Mouse (Mus musculus) neural tube, embryonic 11.5 days (tissue): ENCODE data around the gene Gm29427. TPM values are rescaled to one million over a fixed set of nuclear protein-coding genes. Genes with fewer than 3 reads are reported as not detected.

Experiments used
- ATAC-seq: fragments of 200-750 bp; cut with Nextera tagmentation; 2 replicates; pipeline ENCODE4 v1.8.0; 2017; ENCODE audit warnings: moderate number of reproducible peaks, mild to moderate bottlenecking, moderate TSS enrichment, moderate library complexity; ENCODE audit not compliant: insufficient read depth, low FRiP score, low TSS enrichment
- DNase-seq: peaks from one replicate; pipeline ENCODE4 v3.0.0-alpha.2; 2015; ENCODE audit warnings: low spot score
- H3K27ac ChIP-seq: fragments of 300-500 bp; sonication (generic); 2 replicates; pipeline ENCODE4 v1.5.1; 2014; ENCODE audit warnings: low read depth, mild to moderate bottlenecking, low read length
- H3K27me3 ChIP-seq: fragments of 300-500 bp; sonication (generic); 2 replicates; pipeline ENCODE4 v1.6.1; 2014; ENCODE audit warnings: mild to moderate bottlenecking, low read length, mixed read lengths; ENCODE audit not compliant: control insufficient read depth, insufficient read depth
- H3K36me3 ChIP-seq: fragments of 300-500 bp; sonication (generic); 2 replicates; pipeline ENCODE4 v1.6.1; 2014; ENCODE audit warnings: mild to moderate bottlenecking, low read length, moderate library complexity, mixed read lengths; ENCODE audit not compliant: control insufficient read depth, insufficient read depth
- H3K4me1 ChIP-seq: fragments of 300-500 bp; sonication (generic); 2 replicates; pipeline ENCODE4 v1.6.1; 2014; ENCODE audit warnings: low read length, mixed read lengths; ENCODE audit not compliant: control insufficient read depth, insufficient read depth
- H3K4me2 ChIP-seq: fragments of 300-500 bp; sonication (generic); 2 replicates; pipeline ENCODE4 v1.6.1; 2014; ENCODE audit warnings: low read depth, mild to moderate bottlenecking, moderate library complexity
- H3K4me3 ChIP-seq: fragments of 300-500 bp; sonication (generic); 2 replicates; pipeline ENCODE4 v1.5.1; 2014; ENCODE audit warnings: low read depth, low read length
- H3K9ac ChIP-seq: fragments of 300-500 bp; sonication (generic); 2 replicates; pipeline ENCODE4 v1.6.1; 2014; ENCODE audit warnings: mild to moderate bottlenecking, low read length
- H3K9me3 ChIP-seq: fragments of 300-500 bp; sonication (generic); 2 replicates; pipeline ENCODE4 v1.6.1; 2016; ENCODE audit warnings: low read length; ENCODE audit not compliant: control insufficient read depth
- WGBS: fragments of 180-500 bp; shearing (Covaris S2); extraction: QIAGEN DNeasy Blood & Tissue Kit; methylation state at CpG from one replicate; pipeline ENCODE4 v1.1.7; 2014; 5-methylcytosine and 5-hydroxymethylcytosine counted together
- polyA plus RNA-seq: library from polyadenylated mRNA; unstranded; fragments of >200 nt; fragmentation: Nextera tagmentation; extraction: Ambion mirVana; gene quantifications from 2 replicates; pipeline ENCODE4 v1.2.1, GENCODE M21; 2014

Gm29427 gene
- polyA plus RNA-seq, 1 experiment from 2014 or later = not detected

DNA sequence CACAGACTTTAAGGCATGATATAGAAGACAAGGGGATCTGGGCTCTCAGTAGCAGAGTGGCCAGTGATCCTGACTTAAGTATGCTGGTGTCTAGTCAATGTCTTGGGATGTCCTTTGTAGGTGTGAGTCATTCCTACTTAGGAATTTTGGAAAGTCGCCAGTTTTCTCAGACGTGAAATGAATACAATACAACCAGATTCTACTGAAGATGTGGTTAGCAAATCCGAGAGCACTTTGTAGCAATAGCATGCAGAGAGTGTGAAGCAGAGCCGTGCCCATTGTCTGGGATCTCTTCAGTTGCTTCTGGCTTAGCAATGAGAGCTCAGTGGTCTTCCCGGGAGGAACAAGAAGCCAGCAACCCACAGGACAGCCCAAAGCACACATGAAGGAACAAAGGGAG lies 18.9 kb upstream of the Gm29427 start:
- Histone ChIP-seq H3K9ac (no peak overlapping the region), H3K4me2 (no peak overlapping the region), H3K36me3 (no peaks in the 10 kb centered on the region), H3K27ac (no peak overlapping the region), H3K4me1 (no peaks in the 10 kb centered on the region), H3K9me3 (no peaks in the 10 kb centered on the region), H3K27me3 (no peaks in the 10 kb centered on the region), H3K4me3 (no peak overlapping the region)
- ATAC-seq = no peak
- no peak for DNase-seq
- 83% methylated on average over 5 of the region's 5 CpGs for WGBS

DNA sequence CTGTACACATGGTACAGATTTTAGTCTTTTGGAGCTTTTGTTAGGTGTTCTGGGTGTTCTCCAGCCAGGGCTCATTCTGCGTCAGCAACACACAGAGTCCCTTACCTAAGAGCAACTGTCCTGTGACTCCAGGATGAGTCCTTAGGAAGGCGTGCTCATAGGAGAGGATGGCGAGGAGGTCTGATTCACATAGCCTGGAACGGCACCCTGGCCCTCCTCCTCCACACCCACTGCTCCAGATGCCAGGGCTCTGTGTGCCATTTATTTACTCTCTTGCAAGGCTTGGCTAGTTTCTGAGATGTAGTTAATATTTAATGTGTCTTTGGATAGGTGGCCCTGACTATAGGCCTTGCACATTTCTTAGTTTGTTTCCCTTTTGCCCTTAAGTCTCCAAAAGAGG lies 18.1 kb upstream of the Gm29427 start:
- H3K4me1 ChIP-seq = no peaks in the 10 kb centered on the region
- no peaks in the 10 kb centered on the region for H3K36me3 ChIP-seq
- DNase-seq (no peak), ATAC-seq (no peak)
- no peak overlapping the region for H3K4me2 ChIP-seq
- no peak overlapping the region for H3K9ac ChIP-seq
- H3K4me3 ChIP-seq = no peak overlapping the region
- H3K27ac ChIP-seq = no peak overlapping the region
- no peaks in the 10 kb centered on the region for H3K9me3 ChIP-seq
- 89% methylated on average over 4 of the region's 4 CpGs for WGBS
- no peaks in the 10 kb centered on the region for H3K27me3 ChIP-seq

DNA sequence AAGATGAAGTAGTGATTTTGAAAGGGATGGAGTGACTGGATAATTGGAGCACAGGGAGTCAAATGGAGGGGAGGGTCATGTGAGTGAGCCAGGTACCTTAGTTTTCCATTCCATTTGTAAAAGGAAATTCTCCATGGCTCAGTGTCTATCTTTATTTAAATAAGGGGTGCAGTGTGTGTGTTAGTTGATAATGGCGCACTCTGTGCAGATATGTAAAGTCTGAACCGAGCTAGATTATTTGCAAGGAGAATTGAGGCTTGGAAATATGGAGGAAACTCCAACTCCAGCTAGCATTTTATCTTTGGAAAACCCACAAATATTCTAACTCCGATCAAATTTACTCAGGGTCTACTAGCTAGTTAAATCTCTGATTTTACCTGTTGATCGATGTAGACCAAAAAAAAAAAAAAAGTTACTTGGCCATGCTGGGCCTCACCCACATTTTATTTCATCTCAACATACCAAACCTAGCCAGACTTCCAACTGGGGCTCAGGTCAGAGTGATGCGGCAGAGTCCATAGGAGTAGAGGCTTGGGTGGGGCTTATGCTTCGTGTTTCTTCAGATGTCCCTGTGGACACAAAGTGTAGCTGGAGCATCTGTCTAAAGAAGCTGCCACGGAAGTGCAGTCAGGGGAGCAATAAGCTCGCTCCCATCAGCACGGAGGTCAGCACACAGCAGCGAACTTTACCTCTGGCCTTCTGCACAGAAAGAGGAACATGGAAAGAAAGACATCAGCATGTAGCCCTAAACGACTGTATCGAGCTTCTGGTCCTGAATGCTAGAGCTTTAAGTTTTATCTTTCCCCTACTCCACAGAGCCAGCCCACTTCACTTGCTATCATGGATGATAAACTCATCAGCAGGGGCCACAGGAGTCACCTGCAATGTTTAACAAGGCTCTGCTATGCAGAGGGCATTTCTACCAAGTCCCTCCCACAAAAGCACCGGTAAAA lies 17.4 kb upstream of the Gm29427 start:
- Histone ChIP-seq H3K4me2 (no peak overlapping the region), H3K4me3 (no peak overlapping the region), H3K36me3 (no peaks in the 10 kb centered on the region), H3K9ac (no peak overlapping the region), H3K9me3 (no peaks in the 10 kb centered on the region), H3K4me1 (no peaks in the 10 kb centered on the region), H3K27me3 (no peaks in the 10 kb centered on the region), H3K27ac (no peak overlapping the region)
- WGBS = 90% methylated on average over 13 of the region's 13 CpGs
- DNase-seq = no peak
- no peak for ATAC-seq

DNA sequence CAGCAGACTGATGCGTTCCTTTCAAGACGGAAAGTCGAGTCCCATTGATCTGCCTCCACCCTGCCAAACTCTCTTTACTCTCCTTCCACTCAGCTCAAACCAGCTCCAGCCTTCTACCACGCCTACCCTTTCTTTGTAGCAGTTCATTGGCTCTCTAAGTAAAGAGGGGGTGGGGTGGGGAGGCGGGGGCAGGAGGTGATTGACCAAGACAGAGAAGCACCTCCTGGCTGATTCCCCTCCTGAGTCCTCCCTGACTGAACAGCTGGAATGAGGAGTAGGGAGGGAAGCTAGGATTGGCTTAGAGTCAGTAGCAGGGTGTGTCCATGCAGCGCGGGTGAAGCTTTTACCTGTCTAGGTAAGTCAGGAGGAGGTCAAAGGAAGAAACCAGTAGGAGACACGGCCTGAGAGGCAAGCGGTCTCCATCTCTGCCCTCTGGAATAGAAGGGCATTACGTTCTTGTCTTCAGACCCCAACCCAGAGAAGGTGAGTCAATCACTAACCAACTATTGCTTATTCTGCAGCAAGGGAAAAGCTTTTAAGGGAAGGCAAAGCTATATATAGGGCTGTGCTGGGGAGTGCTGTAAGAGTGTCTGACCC lies 16.2 kb upstream of the Gm29427 start, which contains the start of gene AA986860:
Gene AA986860 (plus strand): TSS at position 236 of the 597 bp plus-strand sequence.
- peak; percentile 28 for DNase-seq
- no peak within 1 kb of the TSS for H3K9ac ChIP-seq
- no peak within 1 kb of the TSS for H3K27ac ChIP-seq
- H3K36me3 ChIP-seq = no peaks in the 10 kb centered on the region
- H3K9me3 ChIP-seq = no peaks in the 10 kb centered on the region
- no peak within 1 kb of the TSS for H3K4me3 ChIP-seq
- no peaks in the 10 kb centered on the region for H3K27me3 ChIP-seq
- H3K4me2 ChIP-seq = peak within 1 kb of the TSS; percentile 17; the same call in 1 of the 2 replicates
- H3K4me1 ChIP-seq = no peaks in the 10 kb centered on the region
- WGBS = 6% methylated on average over 10 of the region's 10 CpGs
- ATAC-seq = no peak

DNA sequence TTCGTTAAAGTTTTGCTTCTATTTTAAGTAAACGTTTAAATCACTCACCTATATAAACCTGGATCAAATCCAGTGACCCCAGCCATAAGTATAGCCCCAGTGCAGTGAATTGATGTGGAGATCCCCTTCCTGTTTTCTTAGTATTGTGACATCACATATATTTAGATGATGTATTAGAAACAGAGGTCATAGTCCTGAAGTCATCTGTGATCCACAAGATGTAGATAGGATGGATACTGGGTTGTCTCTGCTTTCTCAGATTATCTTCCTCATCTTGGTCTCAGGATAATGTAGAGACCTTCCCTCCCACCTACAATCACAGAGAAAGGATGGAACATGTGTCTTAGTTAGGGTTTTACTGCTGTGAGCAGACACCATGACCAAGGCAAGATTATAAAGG lies 13.6 kb upstream of the Gm29427 start, which contains the start of gene Pfkfb2:
Gene Pfkfb2 (minus strand): TSS at position 101 of the 400 bp plus-strand sequence.
- H3K9me3 ChIP-seq = no peaks in the 10 kb centered on the region
- H3K4me2 ChIP-seq = no peak within 1 kb of the TSS
- no peak within 1 kb of the TSS for H3K27ac ChIP-seq
- H3K9ac ChIP-seq = no peak within 1 kb of the TSS
- H3K4me1 ChIP-seq = no peaks in the 10 kb centered on the region
- no peak for DNase-seq
- H3K4me3 ChIP-seq = no peak within 1 kb of the TSS
- 83% methylated on average over 2 of the region's 2 CpGs for WGBS
- ATAC-seq = no peak
- H3K27me3 ChIP-seq = no peaks in the 10 kb centered on the region
- H3K36me3 ChIP-seq = no peaks in the 10 kb centered on the region

DNA sequence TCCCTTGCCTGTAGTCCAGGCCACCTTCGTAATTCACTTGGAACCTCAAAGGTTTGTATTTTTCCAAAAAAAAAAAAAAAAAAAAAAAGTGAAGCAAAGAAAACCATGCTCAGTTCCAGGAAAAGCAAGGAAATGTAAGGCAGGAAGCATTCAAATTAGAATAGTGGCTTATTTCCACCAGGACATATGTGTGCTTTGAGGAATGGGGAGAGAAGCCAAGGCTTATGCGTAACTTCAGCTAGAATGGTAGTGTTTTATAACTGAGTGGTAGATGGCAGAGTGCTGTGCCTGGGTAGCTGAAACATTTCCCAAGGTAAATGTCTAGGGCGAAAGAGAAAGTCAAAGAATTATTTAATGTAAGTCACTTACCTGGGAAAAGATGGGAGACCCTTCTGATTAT lies 13.1 kb upstream of the Gm29427 start:
- H3K9me3 ChIP-seq = no peaks in the 10 kb centered on the region
- WGBS = 88% methylated on average over 3 of the region's 3 CpGs
- ATAC-seq (no peak), DNase-seq (no peak)
- no peaks in the 10 kb centered on the region for H3K27me3 ChIP-seq
- H3K4me3 ChIP-seq = no peak overlapping the region
- no peaks in the 10 kb centered on the region for H3K36me3 ChIP-seq
- no peak overlapping the region for H3K27ac ChIP-seq
- no peaks in the 10 kb centered on the region for H3K4me1 ChIP-seq
- H3K4me2 ChIP-seq = no peak overlapping the region
- H3K9ac ChIP-seq = no peak overlapping the region

DNA sequence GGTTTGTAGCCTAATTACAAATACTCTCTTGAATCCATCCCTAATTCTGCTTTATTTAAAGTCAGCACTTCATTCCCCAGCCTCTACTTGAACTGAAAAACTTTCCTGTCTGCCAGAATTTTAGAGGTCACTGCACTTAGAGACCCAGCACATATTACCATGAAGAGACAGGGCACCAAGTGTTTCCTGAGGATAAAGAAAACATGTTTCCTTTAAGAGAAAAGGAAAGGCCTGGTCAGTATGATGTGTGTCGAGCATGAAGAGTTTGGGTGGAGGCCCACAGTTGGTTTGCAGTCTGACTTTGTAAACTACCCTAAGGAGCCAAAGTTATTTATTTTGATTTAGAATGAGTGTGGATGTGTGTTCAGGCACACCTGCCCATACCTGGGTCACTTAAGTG lies 12.5 kb upstream of the Gm29427 start:
- ATAC-seq (no peak), DNase-seq (no peak)
- no peak overlapping the region for H3K9ac ChIP-seq
- H3K9me3 ChIP-seq = no peaks in the 10 kb centered on the region
- no peaks in the 10 kb centered on the region for H3K27me3 ChIP-seq
- 69% methylated on average over 1 of the region's 1 CpGs for WGBS
- no peak overlapping the region for H3K27ac ChIP-seq
- no peaks in the 10 kb centered on the region for H3K36me3 ChIP-seq
- no peak overlapping the region for H3K4me3 ChIP-seq
- H3K4me2 ChIP-seq = no peak overlapping the region
- no peaks in the 10 kb centered on the region for H3K4me1 ChIP-seq

DNA sequence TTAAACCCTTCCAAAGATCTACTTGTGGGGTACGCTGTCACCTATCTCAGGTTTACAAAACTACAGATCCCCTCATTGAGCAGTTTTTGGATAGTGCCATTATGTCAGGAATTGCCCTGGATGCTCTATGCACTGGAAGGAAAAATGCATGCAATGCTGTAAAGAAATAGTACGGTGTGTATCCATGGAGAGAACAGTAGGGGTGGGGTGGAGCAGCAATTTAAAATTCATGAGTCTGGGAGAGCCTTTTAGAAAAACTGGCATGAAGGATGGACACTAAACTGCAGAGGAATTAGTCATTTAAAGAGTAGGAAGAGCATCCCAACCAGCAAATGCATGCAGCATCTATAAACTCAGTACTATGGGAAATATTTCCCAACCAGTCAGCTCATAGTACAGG lies 10.8 kb upstream of the Gm29427 start:
- no peak overlapping the region for H3K4me3 ChIP-seq
- no peaks in the 10 kb centered on the region for H3K4me1 ChIP-seq
- ATAC-seq (no peak), DNase-seq (no peak)
- H3K9me3 ChIP-seq = no peaks in the 10 kb centered on the region
- H3K27ac ChIP-seq = no peak overlapping the region
- H3K9ac ChIP-seq = no peak overlapping the region
- no peak overlapping the region for H3K4me2 ChIP-seq
- WGBS = 73% methylated on average over 2 of the region's 2 CpGs
- no peaks in the 10 kb centered on the region for H3K36me3 ChIP-seq
- H3K27me3 ChIP-seq = no peaks in the 10 kb centered on the region

DNA sequence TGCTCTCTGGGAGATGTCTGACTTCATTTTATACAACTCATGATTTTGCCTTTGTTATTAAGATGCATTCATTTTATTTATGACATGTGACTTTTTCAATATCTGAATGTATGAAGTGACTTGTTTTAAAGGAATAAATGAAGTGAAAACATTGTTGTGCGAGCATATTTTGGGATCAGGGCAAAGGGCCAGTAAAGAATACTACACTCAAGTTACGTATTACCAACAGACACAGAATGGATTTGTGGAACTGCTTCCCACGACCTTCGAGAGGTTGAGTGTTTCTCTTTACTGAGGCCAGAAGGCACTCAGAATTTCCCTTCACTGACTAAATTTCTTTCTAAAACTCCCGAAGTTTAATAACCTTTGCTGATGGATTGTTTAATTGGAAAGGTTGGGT lies 8.6 kb upstream of the Gm29427 start:
- H3K4me1 ChIP-seq = no peaks in the 10 kb centered on the region
- no peak overlapping the region for H3K9ac ChIP-seq
- H3K9me3 ChIP-seq = no peaks in the 10 kb centered on the region
- no peaks in the 10 kb centered on the region for H3K27me3 ChIP-seq
- 91% methylated on average over 5 of the region's 5 CpGs for WGBS
- DNase-seq = no peak
- no peak for ATAC-seq
- H3K4me2 ChIP-seq = no peak overlapping the region
- H3K4me3 ChIP-seq = no peak overlapping the region
- H3K27ac ChIP-seq = no peak overlapping the region
- H3K36me3 ChIP-seq = no peaks in the 10 kb centered on the region
